Comparison of ENCODE assay signal across 14 mouse cellular contexts in genomic region chr9:63989214-63989613, GRCm38 (mm10). TPM values are rescaled to one million over a fixed set of nuclear protein-coding genes. Genes with fewer than 3 reads are reported as not detected.
DNase-seq lines count a peak whose midpoint lies in the region; ATAC-seq and TF ChIP-seq lines count a peak whose summit lies in the region.
"Had no signal": no experiment of that assay in that cellular context is flagged by ENCODE, and none has a peak within 500 bp of the region (broad histone marks: within the 10 kb centered on the region; RNA-seq: fewer than 3 reads in every experiment).

No protein-coding gene starts in this region.

- peaks cover 94% of the 10 kb centered on the region for H3K4me1 ChIP-seq in heart, embryonic 10.5 days
- H3K4me1 ChIP-seq in lung, postnatal 0 days (ENCODE audit: insufficient read depth, low read depth, low read length) = peaks cover 19% of the 10 kb centered on the region
- H3K4me1 ChIP-seq in lung, adult 2 months (ENCODE audit: control insufficient read depth, insufficient read depth, low read length) = peaks cover 44% of the 10 kb centered on the region
- peaks cover 2% of the 10 kb centered on the region for H3K4me1 ChIP-seq in bone marrow, adult 2 months (ENCODE audit: control insufficient read depth, insufficient read depth, low read length)

- no peaks in the 10 kb centered on the region for H3K27me3 ChIP-seq in heart, embryonic 10.5 days (ENCODE audit: insufficient read depth, poor library complexity, severe bottlenecking)
- H3K27me3 ChIP-seq in lung, postnatal 0 days (replicated peaks; ENCODE audit: insufficient read depth, low read length) = no peaks in the 10 kb centered on the region

- TF ChIP-seq POLR2A in lung, adult 2 months (IDR thresholded peaks at IDR 0.05; ENCODE audit: borderline replicate concordance, extremely low read depth, low read depth, low read length) = no peak
- TF ChIP-seq POLR2A in bone marrow, adult 2 months (IDR thresholded peaks at IDR 0.05; ENCODE audit: borderline replicate concordance, control insufficient read depth, low read depth, low read length) = no peak

- H3K9ac ChIP-seq in lung, postnatal 0 days (replicated peaks; ENCODE audit: low read depth) = no peak overlapping the region

- no peak overlapping the region for H3K4me3 ChIP-seq in heart, embryonic 10.5 days
- no peak overlapping the region for H3K4me3 ChIP-seq in lung, postnatal 0 days (ENCODE audit: low read depth, low read length)
- no peak overlapping the region for H3K4me3 ChIP-seq in lung, adult 2 months (replicated peaks; ENCODE audit: extremely low read depth, low read depth, low read length)
- peak overlapping the region; percentile 37 for H3K4me3 ChIP-seq in bone marrow, adult 2 months (replicated peaks; ENCODE audit: control insufficient read depth, low read depth, low read length)
- no peak overlapping the region; the same call in 1 of the 2 replicates for H3K4me3 ChIP-seq in macrophage (ENCODE audit: inconsistent target)
- H3K4me3 ChIP-seq: gastrocnemius, adult 2 months had no signal

- WGBS in heart, embryonic 10.5 days = 74% methylated on average over 12 of the region's 12 CpGs
- WGBS in lung, postnatal 0 days = 50% methylated on average over 12 of the region's 12 CpGs
- 33% methylated on average over 12 of the region's 12 CpGs for WGBS in lung, adult 2 months
- 29% methylated on average over 12 of the region's 12 CpGs for WGBS in bone marrow, adult 2 months
- WGBS in macrophage (ENCODE audit: missing documents) = 34% methylated on average over 12 of the region's 12 CpGs

- H3K27ac ChIP-seq in heart, embryonic 10.5 days = peak overlapping the region; percentile 60; the same call in 1 of the 2 replicates
- no peak overlapping the region; the same call in 1 of the 2 replicates for H3K27ac ChIP-seq in lung, postnatal 0 days (ENCODE audit: low read length)
- H3K27ac ChIP-seq in bone marrow, adult 2 months (ENCODE audit: control insufficient read depth, insufficient read depth, low read depth, low read length, poor library complexity) = no peak overlapping the region
- H3K27ac ChIP-seq in macrophage = peak overlapping the region; percentile 41
- H3K27ac ChIP-seq: gastrocnemius, adult 2 months had no signal

- H3K36me3 ChIP-seq in heart, embryonic 10.5 days = peaks cover 70% of the 10 kb centered on the region
- H3K36me3 ChIP-seq in lung, postnatal 0 days (ENCODE audit: insufficient read depth, low read length) = peaks cover 8% of the 10 kb centered on the region; the same call in 1 of the 2 replicates
- no peaks in the 10 kb centered on the region for H3K36me3 ChIP-seq in macrophage (ENCODE audit: inconsistent target)

- no peak for TF ChIP-seq EP300 in lung, postnatal 0 days (IDR thresholded peaks at IDR 0.05)

- TF ChIP-seq CTCF in lung, postnatal 0 days (IDR thresholded peaks at IDR 0.05) = no peak
- no peak for TF ChIP-seq CTCF in lung, adult 2 months (IDR thresholded peaks at IDR 0.05; ENCODE audit: insufficient read depth, low read length)
- TF ChIP-seq CTCF in bone marrow, adult 2 months (IDR thresholded peaks at IDR 0.05; ENCODE audit: control insufficient read depth, insufficient read depth, low read length) = no peak

- intact Hi-C loops in heart, postnatal 10 days (cut with DNase I) = no loop called here

- H3K4me2 ChIP-seq in lung, postnatal 0 days (replicated peaks; ENCODE audit: low read depth, low read length) = no peak overlapping the region

- peak; percentile 46 for ATAC-seq in lung, postnatal 0 days
- ATAC-seq: midbrain, embryonic 16.5 days had no signal

- DNase-seq in heart, embryonic 10.5 days (ENCODE audit: low spot score) = no peak
- DNase-seq in heart, postnatal 10 days = no peak
- DNase-seq in lung, postnatal 0 days (ENCODE audit: low spot score) = peak; percentile 62
- no peak for DNase-seq in lung, adult 2 months
- no peak for DNase-seq in spleen, postnatal 14 days (ENCODE audit: low spot score in 2 of 2)
- DNase-seq in kidney, postnatal 4 days = no peak
- DNase-seq: cerebellum, postnatal 36 days; gastrocnemius, adult 2 months; heart, postnatal 4 days; layer of hippocampus, postnatal 36 days; right cerebral cortex, postnatal 14 days had no signal

- peaks cover 20% of the 10 kb centered on the region; the same call in 1 of the 2 replicates for H3K79me2 ChIP-seq in macrophage (ENCODE audit: inconsistent target)

- H3K9me3 ChIP-seq in heart, embryonic 10.5 days = no peaks in the 10 kb centered on the region
- H3K9me3 ChIP-seq in lung, postnatal 0 days (ENCODE audit: low read length) = no peaks in the 10 kb centered on the region

RNA-seq across cellular contexts. Expression of gene Smad6, which starts 32.6 kb away (rescaled TPM):
- polyA plus RNA-seq in heart, embryonic 10.5 days (2016; fragmentation: Nextera tagmentation; extraction: Ambion mirVana) = 29.4 and 47.2 TPM in 2 replicates
- total RNA-seq in heart, postnatal 10 days (2021) = 10 to 100 TPM; 16.1 to 19.4 TPM
- polyA plus RNA-seq in lung, postnatal 0 days (2015; fragmentation: Nextera tagmentation; extraction: Ambion mirVana) = 13.4 and 15.3 TPM in 2 replicates
- polyA plus RNA-seq in lung, adult 2 months (2012; rRNA removed) = 260 and 369 TPM in 2 replicates
- 0.97 and 1.3 TPM in 2 replicates for polyA plus RNA-seq in bone marrow, adult 2 months (2011; ENCODE audit: insufficient read depth, insufficient read length, low replicate concordance, missing spikeins)
- 1 to 10 TPM in 13 of 26 experiments, under 1 TPM in 12, not detected in 1; 0.25 to 9.1 (median 1.2) TPM for total RNA-seq in macrophage (2018; cell fraction: chromatin; rRNA removed)
- under 1 TPM; 0.05 to 0.81 (median 0.31) TPM for total RNA-seq in macrophage (2018; cell fraction: cytosol; rRNA removed)
- total RNA-seq in macrophage (2018; cell fraction: nucleus; rRNA removed) = 10 to 100 TPM in 2 of 26 experiments, 1 to 10 TPM in 7, under 1 TPM in 16, not detected in 1; 0.27 to 10.6 (median 0.89) TPM
- polyA plus RNA-seq in macrophage (2018) = 0.09 to 5.5 TPM (median 0.29 TPM) in 3 replicates

Comparison
In these comparisons a context has a peak if more than half of its experiments do, and no peak if none do; other contexts are left out.
1. H3K27ac ChIP-seq: peak in heart, embryonic 10.5 days (single experiment) and macrophage (single experiment); none in lung, postnatal 0 days (single experiment) and bone marrow, adult 2 months (single experiment).